Mouse (Mus musculus) embryonic facial prominence, embryonic 11.5 days (tissue): ENCODE measurements around the gene Mmachc. TPM values are rescaled to one million over a fixed set of nuclear protein-coding genes. Genes with fewer than 3 reads are reported as not detected.

Experiments
- ATAC-seq: fragments of 200-750 bp; cut with Nextera tagmentation; replicated peaks from 2 replicates; pipeline ENCODE4 v1.8.0; 2017; ENCODE audit warnings: low read depth; ENCODE audit not compliant: insufficient number of reproducible peaks, low FRiP score, low TSS enrichment
- DNase-seq: peaks from one replicate; pipeline ENCODE4 v3.0.0-alpha.2; 2015; ENCODE audit warnings: low spot score
- H3K27ac ChIP-seq: fragments of 300-500 bp; sonication (generic); replicated peaks from 2 replicates; pipeline ENCODE4 v1.5.1; 2014; ENCODE audit warnings: mild to moderate bottlenecking, low read depth, low read length, control low read depth
- H3K27me3 ChIP-seq: fragments of 300-500 bp; sonication (generic); 2 replicates; pipeline ENCODE4 v1.6.1; 2014; ENCODE audit warnings: mild to moderate bottlenecking, low read length, moderate library complexity, mixed read lengths; ENCODE audit not compliant: control insufficient read depth, insufficient read depth
- H3K36me3 ChIP-seq: fragments of 300-500 bp; sonication (generic); replicated peaks from 2 replicates; pipeline ENCODE4 v1.6.1; 2014; ENCODE audit warnings: low read depth, mild to moderate bottlenecking, low read length, moderate library complexity, mixed read lengths; ENCODE audit not compliant: control insufficient read depth, insufficient read depth
- H3K4me1 ChIP-seq: fragments of 300-500 bp; sonication (generic); 2 replicates; pipeline ENCODE4 v1.6.1; 2014; ENCODE audit warnings: low read length, mixed read lengths; ENCODE audit not compliant: control insufficient read depth, insufficient read depth
- H3K4me2 ChIP-seq: fragments of 300-500 bp; sonication (generic); 2 replicates; pipeline ENCODE4 v1.6.1; 2014; ENCODE audit warnings: low read depth, mild to moderate bottlenecking, control low read depth, low read length, moderate library complexity
- H3K4me3 ChIP-seq: fragments of 300-500 bp; sonication (generic); 2 replicates; pipeline ENCODE4 v1.5.1; 2014; ENCODE audit warnings: low read depth, low read length, control low read depth
- H3K9ac ChIP-seq: fragments of 300-500 bp; sonication (generic); replicated peaks from 2 replicates; pipeline ENCODE4 v1.6.1; 2014; ENCODE audit warnings: mild to moderate bottlenecking, control low read depth, low read length
- H3K9me3 ChIP-seq: fragments of 300-500 bp; sonication (generic); replicated peaks from 2 replicates; pipeline ENCODE4 v1.6.1; 2016; ENCODE audit warnings: mild to moderate bottlenecking, low read length, inconsistent platforms, mixed read lengths; ENCODE audit not compliant: control insufficient read depth
- WGBS: fragments of 180-500 bp; shearing (Covaris S2); extraction: QIAGEN DNeasy Blood & Tissue Kit; methylation state at CpG from one replicate; pipeline ENCODE4 v1.1.7; 2014; 5-methylcytosine and 5-hydroxymethylcytosine counted together
- polyA plus RNA-seq: library from polyadenylated mRNA; unstranded; fragments of >200 nt; fragmentation: Nextera tagmentation; extraction: Ambion mirVana; gene quantifications from 2 replicates; pipeline ENCODE4 v1.2.1, GENCODE M21; 2014

Mmachc gene
- polyA plus RNA-seq, 1 experiment from 2014 or later: 20.0 TPM

- DNase-seq (no peak), ATAC-seq (no peak)
- Histone ChIP-seq H3K4me1 (no peaks in the 10 kb centered on the region; the same call in 1 of the 2 replicates), H3K27ac (no peak overlapping the region), H3K4me3 (peak overlapping the region; percentile 47), H3K9ac (peak overlapping the region; percentile 58; the same call in 1 of the 2 replicates), H3K9me3 (no peaks in the 10 kb centered on the region), H3K27me3 (no peaks in the 10 kb centered on the region), H3K36me3 (no peaks in the 10 kb centered on the region), H3K4me2 (peak overlapping the region; percentile 37)
- WGBS: 17% methylated on average over 9 of the region's 9 CpGs
These were observed 540 bp downstream of the Mmachc start for GRCm38 (mm10) chr4:116707666-116708065.

DNA sequence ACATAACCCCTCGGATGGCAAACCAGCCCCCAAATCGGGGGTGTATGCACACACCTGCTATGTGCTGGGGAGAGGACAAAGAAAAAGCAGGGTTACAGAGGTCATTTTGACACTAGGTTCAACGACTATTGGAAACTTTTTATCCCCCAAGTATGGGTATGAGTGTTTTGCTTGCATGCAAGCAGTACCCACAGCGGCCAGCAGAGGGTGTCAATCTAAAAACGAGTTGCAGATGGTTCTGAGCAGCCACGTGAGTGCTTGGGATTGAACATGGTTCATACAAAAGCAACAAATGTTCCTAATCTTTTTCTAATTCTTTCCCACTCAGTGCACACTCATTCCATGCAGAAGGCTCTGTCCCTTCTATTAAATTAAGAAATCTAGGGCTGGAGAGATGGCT is 4.4 kb downstream of the Mmachc start:
- H3K9me3 ChIP-seq: no peaks in the 10 kb centered on the region

DNA sequence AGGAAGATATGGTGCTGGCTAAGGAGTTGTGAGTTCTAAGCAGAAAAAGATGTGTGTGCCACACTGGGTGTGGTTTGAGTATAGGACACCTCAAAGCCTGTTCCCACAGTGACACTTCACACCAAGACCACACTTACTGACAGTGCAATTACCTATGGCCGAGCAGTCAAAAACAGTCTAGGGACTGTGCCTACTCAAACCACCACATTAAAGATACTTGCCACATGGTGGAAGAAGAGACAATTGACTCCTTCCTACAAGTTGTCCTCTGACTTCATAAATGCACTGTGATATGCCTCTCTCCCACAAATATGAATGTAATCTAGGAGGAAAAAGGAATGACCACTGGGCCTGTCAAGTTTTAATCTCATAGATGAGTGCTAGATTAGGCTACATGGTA is 7.2 kb downstream of the Mmachc start:
- Histone ChIP-seq H3K9me3 (no peaks in the 10 kb centered on the region), H3K4me1 (no peaks in the 10 kb centered on the region), H3K4me2 (no peak overlapping the region), H3K27me3 (no peaks in the 10 kb centered on the region), H3K27ac (no peak overlapping the region), H3K36me3 (peaks cover 3% of the 10 kb centered on the region), H3K4me3 (no peak overlapping the region), H3K9ac (no peak overlapping the region)
- no peak for ATAC-seq
- no peak for DNase-seq
- 75% methylated on average over 1 of the region's 1 CpGs for WGBS

More for the DNA sequence above, 4.4 kb downstream of the Mmachc start:
- no peak overlapping the region for H3K4me2 ChIP-seq
- H3K9ac ChIP-seq: no peak overlapping the region
- no peak overlapping the region for H3K27ac ChIP-seq
- H3K4me3 ChIP-seq: no peak overlapping the region
- peaks cover 2% of the 10 kb centered on the region for H3K36me3 ChIP-seq
- ATAC-seq (no peak), DNase-seq (peak; percentile 79)
- H3K4me1 ChIP-seq: no peaks in the 10 kb centered on the region
- 38% methylated on average over 6 of the region's 6 CpGs for WGBS
- H3K27me3 ChIP-seq: no peaks in the 10 kb centered on the region

- Histone ChIP-seq H3K9ac (no peak overlapping the region), H3K4me2 (no peak overlapping the region), H3K27ac (no peak overlapping the region), H3K4me3 (no peak overlapping the region), H3K9me3 (no peaks in the 10 kb centered on the region), H3K36me3 (peaks cover 8% of the 10 kb centered on the region), H3K27me3 (no peaks in the 10 kb centered on the region), H3K4me1 (no peaks in the 10 kb centered on the region)
- ATAC-seq: no peak
- DNase-seq: no peak
- 82% methylated on average over 2 of the region's 2 CpGs for WGBS
These were observed 9.4 kb downstream of the Mmachc start for GRCm38 (mm10) chr4:116698693-116699342.

DNA sequence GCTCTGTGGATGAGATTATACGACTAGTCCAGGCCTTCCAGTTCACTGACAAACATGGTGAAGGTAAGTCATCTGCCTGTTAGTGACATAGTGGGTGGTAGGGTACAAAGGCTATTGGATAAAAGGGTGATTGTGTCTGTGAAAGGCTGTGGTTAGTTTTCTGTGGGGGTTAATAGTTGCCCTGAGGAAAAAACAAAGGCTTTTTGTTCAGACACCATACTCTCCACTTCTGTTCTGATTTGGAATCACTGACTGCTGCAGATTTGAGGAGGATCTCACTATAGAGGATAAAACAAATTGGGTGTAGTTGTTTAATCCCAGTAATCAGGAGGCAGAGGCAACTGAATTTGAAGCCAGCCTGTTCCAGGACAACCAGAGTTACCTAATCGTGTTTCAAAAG is 14.4 kb downstream of the Mmachc start:
- no peaks in the 10 kb centered on the region for H3K4me1 ChIP-seq
- H3K27me3 ChIP-seq: no peaks in the 10 kb centered on the region
- no peak overlapping the region for H3K9ac ChIP-seq
- ATAC-seq (no peak), DNase-seq (no peak)
- WGBS: 69% methylated on average over 2 of the region's 2 CpGs
- no peak overlapping the region for H3K4me3 ChIP-seq
- no peak overlapping the region for H3K4me2 ChIP-seq
- no peaks in the 10 kb centered on the region for H3K9me3 ChIP-seq
- H3K36me3 ChIP-seq: peaks cover 15% of the 10 kb centered on the region
- no peak overlapping the region for H3K27ac ChIP-seq

DNA sequence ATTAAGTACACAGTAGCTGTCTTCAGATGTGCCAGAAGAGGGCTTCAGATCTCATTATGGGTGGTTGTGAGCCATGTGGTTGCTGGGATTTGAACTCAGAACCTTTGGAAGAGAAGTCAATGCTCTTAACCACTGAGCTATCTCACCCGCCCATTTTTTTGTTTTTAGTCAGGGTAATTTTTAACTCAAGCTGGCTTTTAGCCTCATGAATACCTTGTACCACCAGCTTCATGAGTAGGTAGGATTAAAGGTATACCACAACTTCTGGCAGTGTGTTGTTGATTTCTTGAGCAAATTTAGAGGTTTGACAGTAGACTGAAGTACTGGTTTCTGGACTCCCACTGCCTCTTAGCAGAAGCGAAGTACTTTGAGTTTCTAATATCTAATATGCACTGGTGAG is 16.1 kb downstream of the Mmachc start:
- Histone ChIP-seq H3K4me3 (no peak overlapping the region), H3K4me2 (no peak overlapping the region), H3K9ac (no peak overlapping the region), H3K4me1 (no peaks in the 10 kb centered on the region), H3K27ac (no peak overlapping the region), H3K9me3 (no peaks in the 10 kb centered on the region), H3K36me3 (peaks cover 14% of the 10 kb centered on the region), H3K27me3 (no peaks in the 10 kb centered on the region)
- 92% methylated on average over 2 of the region's 2 CpGs for WGBS
- DNase-seq (no peak), ATAC-seq (no peak)

GRCm38 (mm10) chr4:116689309-116689876 is 18.8 kb downstream of the Mmachc start:
- 92% methylated on average over 4 of the region's 4 CpGs for WGBS
- Histone ChIP-seq H3K36me3 (peaks cover 11% of the 10 kb centered on the region; the same call in 1 of the 2 replicates), H3K27ac (no peak overlapping the region)

DNA sequence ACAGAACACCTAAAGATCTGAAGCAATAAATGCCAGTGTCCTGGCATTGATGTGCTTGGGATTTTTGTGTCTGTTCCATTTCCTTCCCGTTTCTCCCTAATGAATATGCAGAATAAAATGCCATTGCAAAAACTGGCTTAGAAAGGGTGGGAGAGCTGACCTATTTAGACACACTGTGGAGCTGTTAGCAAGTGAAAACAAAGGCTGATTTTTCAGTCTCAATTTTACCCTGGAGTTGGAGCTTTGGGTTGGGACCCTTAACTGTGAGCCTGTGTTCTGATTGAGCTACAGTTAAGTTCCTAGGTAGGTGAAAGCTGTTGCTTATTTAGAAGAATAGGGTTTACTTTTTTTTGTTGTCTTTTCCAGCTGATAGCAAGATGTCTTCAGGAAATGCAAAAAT is 21.2 kb downstream of the Mmachc start:
- 37% methylated on average over 1 of the region's 1 CpGs for WGBS
- Histone ChIP-seq H3K27ac (no peak overlapping the region), H3K27me3 (no peaks in the 10 kb centered on the region), H3K36me3 (peaks cover 5% of the 10 kb centered on the region; the same call in 1 of the 2 replicates), H3K9ac (peak overlapping the region; percentile 50; the same call in 1 of the 2 replicates), H3K9me3 (no peaks in the 10 kb centered on the region), H3K4me1 (no peaks in the 10 kb centered on the region), H3K4me2 (peak overlapping the region; percentile 54), H3K4me3 (peak overlapping the region; percentile 55; the same call in 1 of the 2 replicates)
- DNase-seq: no peak
- no peak for ATAC-seq

More at GRCm38 (mm10) chr4:116689309-116689876, 18.8 kb downstream of the Mmachc start:
- no peaks in the 10 kb centered on the region for H3K27me3 ChIP-seq
- no peaks in the 10 kb centered on the region for H3K4me1 ChIP-seq
- ATAC-seq: no peak
- no peak for DNase-seq
- H3K9ac ChIP-seq: no peak overlapping the region
- H3K4me2 ChIP-seq: no peak overlapping the region
- no peak overlapping the region for H3K4me3 ChIP-seq
- H3K9me3 ChIP-seq: no peaks in the 10 kb centered on the region
